Mouse (Mus musculus) lung, adult 2 months (tissue): ENCODE results near the gene Mbd5.

ENCODE experiments used
- CTCF ChIP-seq: fragments of 200-500 bp; IDR thresholded peaks from 2 replicates; pipeline ENCODE4 v1.5.1; 2011; ENCODE audit warnings: mild to moderate bottlenecking, low read length, control low read depth; ENCODE audit not compliant: insufficient read depth
- POLR2A ChIP-seq: fragments of 200-500 bp; IDR thresholded peaks from 2 replicates; pipeline ENCODE4 v1.6.1; 2011; ENCODE audit warnings: low read depth, mild to moderate bottlenecking, control low read depth, low read length, borderline replicate concordance; ENCODE audit errors: extremely low read depth

- no peak for TF ChIP-seq POLR2A
- no peak for TF ChIP-seq CTCF
Measured at GRCm38 (mm10) chr2:49121603-49122002, 172.3 kb downstream of the Mbd5 start.
